Mouse (Mus musculus) R1 (cell line): ENCODE data around the gene Msmp.
"Not testable (repeated sequence)": the region's sequence is repeated elsewhere in the genome, so short reads cannot be mapped to it uniquely, and the experiment has no call there.

ENCODE experiments used
- DNase-seq: peaks from one replicate; pipeline ENCODE4 v3.0.0-alpha.2; 2018; ENCODE audit warnings: low read depth, low spot score

The Msmp gene

DNA sequence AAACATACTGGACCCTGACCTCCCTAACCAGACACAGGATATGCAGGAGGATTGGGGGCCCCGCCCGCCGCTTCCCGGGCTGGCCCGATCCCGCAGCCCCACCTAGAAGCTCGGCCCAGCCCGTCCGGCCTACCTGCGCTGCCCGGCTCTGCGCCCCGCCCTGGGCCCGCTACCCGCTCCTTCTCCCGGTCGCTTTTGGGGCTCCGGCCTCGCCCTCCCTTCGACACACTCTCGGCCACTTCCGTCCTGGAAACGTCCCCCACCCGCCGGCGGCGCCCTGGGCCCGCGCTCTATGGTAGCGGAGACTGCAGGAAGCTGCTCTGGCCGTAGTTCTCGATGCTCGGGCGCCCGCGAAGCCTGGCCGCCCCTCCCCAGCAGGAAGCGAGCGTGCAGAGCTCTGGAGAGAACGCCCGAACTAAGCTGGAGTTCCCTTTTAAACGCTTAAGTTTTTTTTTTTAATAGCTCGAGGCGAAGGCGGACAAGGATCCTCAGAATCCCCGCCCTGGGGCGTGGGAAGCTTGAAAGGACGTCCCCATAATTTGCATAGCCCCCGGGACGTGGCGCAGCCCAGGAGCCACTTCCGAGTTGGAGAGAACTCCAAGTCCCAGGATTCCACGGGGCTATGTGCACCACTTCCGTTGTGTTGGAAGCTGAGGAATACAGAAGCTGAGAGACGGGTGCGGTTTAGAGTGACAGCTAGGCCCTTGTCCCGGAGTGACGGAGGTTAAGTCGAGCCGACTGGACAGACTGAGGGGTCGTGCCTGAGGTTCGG, 22.1 kb downstream of the Msmp start, which contains the start of the genes Creb3 and Tln1:
TSS of gene Creb3 (plus strand) at position 336 of the 772 bp plus-strand sequence.
TSS of gene Tln1 (minus strand) at position 695 of the 772 bp plus-strand sequence.
- peak; percentile 99 for DNase-seq

DNA sequence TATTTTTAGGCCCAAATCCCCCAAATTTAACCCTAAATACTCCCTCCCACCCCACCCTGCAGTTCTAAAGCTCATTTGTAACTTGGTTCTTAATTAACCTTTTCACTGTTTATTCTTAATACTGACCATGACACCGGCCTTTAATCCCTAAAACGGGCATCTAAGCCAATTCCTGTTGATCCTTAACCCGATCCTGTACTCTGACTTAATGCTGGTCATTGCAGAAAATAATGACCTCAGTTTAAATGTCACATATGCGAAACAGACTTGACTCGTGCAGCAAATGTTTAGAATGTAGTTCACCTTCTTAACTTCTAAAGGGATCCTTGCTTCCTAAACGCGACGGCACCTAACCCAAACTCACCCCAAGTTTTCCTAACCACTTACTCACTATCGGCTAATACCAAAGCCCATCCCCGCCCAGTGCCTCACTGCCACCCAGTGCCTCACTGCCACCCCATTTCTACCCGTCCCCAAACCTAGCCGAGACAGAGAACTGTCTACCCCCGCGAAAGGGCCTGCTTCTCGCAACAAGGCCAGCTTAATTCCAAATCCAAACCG, 22.8 kb downstream of the Msmp start:
- DNase-seq, result no peak

DNA sequence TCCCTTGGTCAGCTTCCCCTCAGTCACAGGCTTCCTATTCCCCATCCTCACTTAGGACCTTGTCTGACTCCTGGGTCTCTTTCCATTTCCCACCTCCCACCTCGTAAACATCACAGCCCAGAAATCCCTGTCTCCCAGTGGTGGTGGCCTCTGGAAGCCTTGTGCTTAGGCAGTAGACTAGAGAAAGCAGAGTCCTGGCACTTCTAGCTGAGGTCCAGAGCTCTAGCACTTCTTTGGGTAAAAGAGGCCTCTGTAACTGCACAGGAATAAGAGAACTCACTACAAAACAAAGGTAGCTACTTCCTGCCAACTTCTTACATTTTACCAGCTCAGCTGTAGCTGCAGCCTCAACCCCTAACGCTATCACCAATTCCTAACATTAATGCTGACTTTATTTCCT, 23.3 kb downstream of the Msmp start:
- DNase-seq, result no peak

DNA sequence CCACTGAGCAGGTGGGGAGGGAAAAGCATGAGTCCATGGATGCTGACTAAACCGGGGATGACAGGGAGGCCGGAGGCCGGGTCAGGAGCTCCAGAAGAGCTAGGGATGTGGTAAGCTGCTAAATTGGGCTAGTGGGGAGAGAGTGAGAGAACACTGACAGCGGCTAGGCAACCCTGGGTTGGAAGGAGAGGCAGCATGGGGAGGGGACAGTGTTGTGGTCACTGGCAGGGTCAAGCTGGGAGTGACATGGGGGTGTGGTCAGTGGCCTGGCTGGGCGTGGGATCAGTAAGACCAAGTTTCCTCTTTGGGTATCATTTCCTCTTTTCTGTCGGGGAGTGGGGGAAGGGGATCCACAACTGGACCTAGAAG, 24.1 kb downstream of the Msmp start:
- no peak for DNase-seq

DNA sequence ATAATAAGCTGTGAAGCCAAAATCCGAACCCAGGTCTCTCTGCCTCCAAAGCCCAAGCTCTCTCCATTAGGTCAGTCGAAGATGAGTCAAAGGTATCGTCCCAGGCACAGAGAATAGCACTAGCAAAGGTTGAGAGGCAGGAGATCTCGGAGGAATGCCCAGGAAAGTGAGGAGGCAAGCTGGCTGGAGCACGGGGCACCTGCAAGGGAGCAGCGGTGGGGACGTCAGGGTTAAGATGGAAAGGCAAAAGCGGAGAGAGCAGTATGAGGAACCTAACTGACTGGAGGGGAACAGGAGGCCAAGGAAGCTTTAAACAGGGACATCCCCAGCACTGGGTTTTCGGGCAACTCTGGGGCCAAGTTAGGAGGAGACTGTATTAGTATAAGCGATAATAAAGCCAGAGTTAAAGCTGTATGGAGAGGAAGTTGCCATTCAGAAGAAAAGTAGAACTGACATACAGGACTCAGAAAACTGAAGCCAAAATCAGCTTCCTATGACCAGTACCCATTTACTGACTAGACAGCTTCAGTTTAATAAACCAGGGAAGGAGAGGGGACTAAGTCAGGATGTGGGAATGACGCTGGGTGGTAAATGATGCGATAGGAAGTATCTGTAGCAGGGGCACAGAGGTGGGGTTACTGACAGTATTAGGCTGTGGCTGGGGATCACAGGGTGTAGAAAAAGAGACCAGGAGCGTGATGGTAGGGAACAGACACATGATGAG, 24.6 kb downstream of the Msmp start:
- DNase-seq, result no peak

DNA sequence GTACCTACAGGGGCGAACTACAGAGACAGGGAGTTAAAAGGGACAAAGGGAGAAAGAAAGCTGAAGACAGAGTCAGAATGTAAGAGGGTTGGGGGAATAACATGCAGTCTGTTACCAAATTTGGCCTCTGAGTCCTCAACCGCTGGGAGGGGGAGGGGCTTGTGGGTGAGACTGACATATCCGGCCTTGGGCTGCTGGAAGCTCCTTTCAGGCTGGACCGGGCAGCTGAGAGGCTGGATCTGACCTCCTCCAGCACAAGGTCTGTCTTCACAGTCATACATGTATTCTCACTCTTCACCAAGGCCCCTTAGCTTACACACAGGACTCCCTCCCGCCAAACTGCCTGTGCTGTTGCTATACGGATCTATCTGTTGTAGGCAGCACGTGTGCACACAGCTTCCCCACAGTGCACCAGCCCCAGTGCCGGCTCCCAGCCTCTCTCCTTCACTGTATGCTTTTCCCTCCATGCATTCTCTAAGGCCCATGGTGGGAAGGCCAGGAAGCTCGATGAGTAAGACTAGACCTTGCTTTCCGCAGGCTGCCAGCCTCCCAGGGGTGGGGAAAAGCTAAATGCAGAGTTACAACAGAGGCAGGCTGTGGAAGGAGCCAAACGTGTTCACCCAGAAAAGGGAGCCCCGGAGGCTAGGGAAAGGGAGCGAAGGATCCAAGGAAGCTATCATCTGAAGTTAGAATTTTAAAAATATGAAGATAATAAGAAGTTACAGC, 25.5 kb downstream of the Msmp start:
- DNase-seq, result no peak

DNA sequence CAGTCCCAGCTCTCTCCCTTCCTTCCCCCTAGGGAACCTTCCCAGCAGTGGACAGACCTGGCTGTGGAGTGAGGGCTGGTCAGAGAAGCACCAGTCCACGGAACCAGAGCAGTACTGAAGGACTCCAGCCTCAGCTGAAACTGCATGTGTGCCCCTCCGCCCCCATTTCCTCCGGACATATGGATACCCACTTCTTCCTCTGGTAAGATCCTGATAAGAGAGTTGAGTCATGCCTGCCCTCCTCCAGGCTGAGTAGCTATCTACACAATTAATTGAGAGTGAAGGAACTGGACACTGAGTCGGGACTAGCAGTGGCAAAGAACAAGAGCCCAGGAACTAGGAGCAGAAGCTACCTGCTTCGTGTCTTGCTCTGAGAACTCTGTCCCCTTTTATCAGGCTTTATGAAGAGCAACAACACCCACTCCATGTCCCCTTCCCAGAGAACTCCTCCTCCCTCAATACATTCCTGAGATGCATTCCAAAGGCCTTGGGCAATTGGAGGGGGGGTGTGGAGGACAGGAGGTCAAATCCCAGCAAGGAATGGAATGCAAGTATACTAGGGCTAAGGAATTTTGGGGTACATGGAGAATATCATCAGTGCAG, 26.2 kb downstream of the Msmp start:
- DNase-seq, result peak; percentile 97

DNA sequence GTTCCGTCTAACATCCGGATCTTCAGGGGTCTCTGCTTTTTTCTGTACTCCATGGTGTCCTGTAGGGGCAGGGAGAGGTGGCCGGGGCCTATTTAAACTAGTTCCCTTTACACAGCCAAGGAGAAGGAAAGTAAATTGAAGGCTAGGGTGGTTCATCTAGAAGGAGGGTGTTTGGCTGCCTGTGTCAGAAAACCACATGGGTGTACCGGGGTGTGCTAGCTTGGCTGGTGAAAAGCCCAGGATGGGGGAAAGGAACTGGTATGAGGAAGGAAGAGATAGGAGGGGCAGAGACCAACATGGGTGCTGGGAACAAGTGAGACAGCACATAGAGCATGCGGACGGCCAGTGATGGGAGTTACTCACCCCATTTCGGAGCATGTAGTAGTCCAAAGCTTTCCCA, 28.4 kb downstream of the Msmp start:
- DNase-seq, result no peak

DNA sequence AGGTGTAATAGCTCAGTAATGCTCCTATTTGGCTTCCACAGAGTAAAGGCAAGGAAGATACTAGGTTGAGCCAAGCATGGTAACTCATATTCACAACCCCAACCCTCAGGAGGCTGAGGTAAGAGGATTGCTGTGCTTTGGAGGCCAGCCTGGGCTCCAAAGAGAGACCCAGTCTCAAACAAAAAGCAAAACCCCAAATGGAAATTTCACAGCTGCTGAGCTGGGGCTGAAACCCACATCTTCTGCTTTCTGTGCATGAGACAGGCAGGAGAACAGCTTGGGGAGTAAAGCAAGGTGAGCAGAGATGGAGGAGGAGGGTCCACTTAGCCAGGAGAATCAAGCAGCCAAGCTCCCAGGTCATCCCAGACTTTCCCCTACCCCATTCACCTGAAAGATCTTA, 30.4 kb downstream of the Msmp start:
- DNase-seq, result no peak

DNA sequence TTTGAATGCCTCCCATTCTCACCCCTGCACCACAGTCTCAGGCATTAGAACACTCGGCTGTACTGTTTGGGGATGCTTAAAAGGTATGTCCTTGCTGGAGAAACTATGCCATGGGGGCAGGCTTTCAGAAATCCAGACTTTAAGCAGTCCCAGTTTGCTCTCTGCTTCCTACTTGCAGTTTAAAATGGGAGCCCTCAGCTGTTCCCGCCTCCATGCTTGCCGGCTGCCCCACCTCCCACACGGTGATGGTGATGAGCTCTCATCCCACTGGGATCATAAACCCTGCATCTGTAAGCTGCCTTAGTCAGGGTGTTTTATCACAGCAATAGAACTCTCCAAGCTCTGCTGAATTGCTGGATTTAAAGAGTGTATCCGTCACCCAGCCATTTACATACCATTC, 31.9 kb downstream of the Msmp start:
- no peak for DNase-seq

DNA sequence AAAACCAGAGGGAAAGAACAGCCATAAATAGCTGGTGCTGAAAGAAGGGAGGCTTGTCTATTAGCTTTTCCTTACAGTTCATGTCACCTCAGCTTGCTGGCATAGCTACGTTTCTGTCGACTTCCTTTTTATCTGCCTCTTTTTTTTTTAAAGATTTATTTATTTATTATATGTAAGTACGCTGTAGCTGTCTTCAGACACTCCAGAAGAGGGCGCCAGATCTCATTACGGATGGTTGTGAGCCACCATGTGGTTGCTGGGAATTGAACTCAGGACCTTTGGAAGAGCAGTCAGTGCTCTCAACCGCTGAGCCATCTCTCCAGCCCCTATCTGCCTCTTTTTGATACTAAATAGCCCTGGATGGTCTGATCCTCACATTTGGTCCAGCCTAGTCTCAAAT, 32.4 kb downstream of the Msmp start:
- not testable (repeated sequence) for DNase-seq

DNA sequence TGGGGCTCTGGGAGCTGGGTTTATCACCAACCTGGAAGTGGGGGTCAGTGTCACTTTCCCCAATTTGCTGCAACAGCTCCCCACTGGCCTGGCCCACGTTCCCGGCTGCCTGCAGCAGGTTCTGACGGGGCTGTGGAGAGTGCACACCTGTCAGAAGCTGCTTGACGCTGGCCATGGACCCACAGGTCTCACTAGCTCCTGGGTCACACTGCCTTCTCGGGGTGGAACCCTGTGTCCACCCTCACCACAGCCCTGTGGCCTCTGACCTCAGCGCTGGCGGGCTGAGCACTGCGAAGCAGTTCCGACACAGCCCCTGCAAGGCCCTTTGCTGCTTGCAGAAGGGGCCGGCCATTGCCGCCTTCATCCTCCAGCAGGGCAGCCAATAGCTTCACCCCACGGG, 35.2 kb downstream of the Msmp start:
- DNase-seq, result no peak

DNA sequence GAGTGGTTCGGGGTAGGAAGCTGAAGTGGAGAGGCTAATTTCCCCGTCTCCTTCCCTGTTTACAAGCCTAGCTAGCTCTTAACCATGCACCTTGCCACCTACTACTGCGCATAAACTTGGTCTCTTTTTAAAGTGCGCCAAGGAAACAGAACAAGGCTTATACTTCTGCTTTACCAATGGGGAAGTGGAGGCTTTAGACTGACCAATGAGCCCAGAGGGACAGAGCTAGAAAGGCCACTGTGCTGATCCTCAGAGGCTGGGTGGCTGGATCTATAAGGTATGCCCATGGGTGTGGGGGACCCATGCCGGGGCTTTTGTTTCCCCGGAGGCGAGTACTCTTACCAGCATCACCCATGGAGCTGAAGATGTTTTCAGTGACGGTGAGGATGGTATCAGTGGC, 37.1 kb downstream of the Msmp start:
- DNase-seq, result no peak

DNA sequence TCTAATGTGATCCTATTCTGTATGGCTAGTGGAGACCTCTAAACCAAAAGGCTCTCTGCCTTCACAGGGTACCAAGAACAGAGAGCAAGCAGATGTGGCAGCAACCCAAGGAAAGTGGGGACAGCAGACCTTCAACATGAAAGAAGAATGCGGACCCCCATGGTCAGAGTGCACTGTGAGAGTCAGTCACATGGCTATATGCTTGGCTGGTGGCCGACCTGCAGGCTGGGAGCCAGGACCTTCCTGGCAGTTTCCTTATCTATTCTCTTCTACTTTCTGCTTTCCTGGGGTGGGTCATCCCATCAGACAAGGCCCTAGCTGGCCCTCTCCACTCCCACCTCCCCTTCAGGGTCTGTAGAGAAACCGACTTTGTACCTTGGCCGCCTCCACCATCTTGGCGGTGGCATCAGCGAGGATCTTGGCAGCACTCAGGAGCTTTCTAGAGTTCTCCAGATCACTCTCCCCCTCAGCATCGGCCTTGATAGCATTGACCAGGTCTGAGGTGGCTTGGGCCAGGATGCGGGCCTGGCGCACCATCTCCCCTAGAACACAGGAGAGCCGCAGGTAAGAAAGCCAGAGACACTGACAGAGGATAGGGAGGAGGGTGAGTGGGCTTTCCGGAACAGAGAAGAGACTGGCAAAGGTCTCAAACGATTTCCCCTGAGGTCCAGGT, 37.8 kb downstream of the Msmp start:
- DNase-seq, result no peak

DNA sequence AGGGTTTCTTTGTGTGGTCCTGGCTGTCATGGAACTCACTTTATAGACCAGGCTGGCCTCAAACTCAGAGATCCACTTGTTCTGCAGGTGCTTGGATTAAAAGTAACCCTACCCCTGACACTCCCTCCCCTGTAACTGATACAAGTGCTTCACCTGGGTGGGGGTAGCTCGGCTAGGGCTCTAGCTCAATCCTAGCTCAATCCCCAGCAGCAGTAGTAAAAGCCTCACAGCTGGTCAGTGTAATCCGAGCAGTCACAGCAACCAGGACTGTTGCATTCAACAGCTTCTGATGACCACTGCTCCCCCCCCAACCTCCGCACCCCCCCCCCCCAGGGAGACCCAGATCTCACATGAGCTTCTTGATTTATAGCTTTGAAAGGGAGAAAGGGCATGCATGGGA, 42.2 kb downstream of the Msmp start:
- no peak for DNase-seq

DNA sequence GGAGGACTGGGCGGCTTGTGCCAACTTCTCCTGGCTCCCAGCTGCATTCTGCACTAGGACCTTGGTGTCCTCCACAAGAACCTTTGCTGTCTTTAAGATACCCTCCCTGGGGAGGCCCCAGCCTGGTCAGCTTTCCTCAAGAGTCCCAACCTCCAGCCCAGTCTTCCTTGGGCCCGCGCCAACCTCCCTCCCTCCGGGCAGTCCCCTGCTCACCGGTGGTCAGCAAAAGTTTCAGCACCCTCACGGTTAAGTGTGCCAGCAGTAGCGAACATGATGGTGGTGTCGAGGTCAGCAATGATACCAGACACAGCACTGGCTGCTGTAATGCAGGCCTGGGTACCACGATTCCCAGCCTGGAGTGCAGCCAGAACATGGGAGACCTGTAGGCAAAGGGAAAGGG, 48.3 kb downstream of the Msmp start:
- no peak for DNase-seq

DNA sequence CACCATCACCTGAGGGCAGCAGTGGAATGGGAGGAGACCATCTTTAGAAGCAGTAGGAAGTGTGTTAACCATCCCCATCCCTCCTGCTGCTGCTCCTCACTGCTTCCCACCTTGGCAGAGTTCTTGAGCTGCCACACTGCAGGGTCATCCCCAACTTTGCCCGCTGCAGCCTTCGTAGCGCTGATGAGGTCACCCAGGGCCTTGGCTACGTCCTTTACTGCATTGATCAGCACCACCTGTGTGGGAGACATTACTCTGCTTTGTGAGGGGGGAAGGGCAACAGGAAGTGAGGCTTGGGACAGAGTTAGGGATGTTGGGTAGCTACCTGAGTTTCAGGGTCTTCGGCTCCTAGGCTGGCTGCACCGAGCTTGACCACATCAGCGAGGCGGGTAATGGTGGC, 48.7 kb downstream of the Msmp start:
- DNase-seq, result no peak

DNA sequence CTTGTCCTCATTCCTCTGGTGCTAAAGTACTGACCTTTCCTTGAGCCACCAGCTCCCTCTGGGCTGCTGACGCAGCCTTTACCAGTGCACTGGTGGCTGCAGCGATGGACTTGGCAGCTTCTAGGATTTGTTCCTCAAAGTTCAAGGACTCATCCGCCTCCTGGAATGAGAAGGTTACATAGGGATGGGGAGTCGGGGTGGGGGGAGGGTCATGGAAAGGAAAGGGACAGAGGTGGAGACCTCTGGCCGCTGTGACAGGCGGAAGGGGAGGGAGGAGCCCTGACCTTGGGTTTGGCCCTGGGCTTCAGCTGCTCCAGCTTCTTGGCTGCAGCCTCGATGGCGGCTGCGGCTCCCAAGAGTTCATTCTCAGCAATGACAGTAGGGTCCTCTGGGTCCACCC, 51.0 kb downstream of the Msmp start:
- DNase-seq, result no peak
